Mouse (Mus musculus): ENCODE data around the gene Galnt9. TPM values are rescaled to one million over a fixed set of nuclear protein-coding genes. Genes with fewer than 3 reads are reported as not detected.

Galnt9 gene
- polyA plus RNA-seq, 1 experiment from 2014 or later: 0.30 TPM

- 55% methylated on average over 7 of the region's 7 CpGs for WGBS (ENCODE audit: missing documents)
- no peaks in the 10 kb centered on the region for H3K79me2 ChIP-seq (ENCODE audit: inconsistent target)
- no peak overlapping the region for H3K4me3 ChIP-seq (ENCODE audit: inconsistent target)
- no peak overlapping the region for H3K27ac ChIP-seq
- H3K36me3 ChIP-seq (ENCODE audit: inconsistent target): no peaks in the 10 kb centered on the region
These were observed 4.3 kb downstream of the Galnt9 start for GRCm38 (mm10) chr5:110548446-110548845.

GRCm38 (mm10) chr5:110550189-110550588 is 6.0 kb downstream of the Galnt9 start:
- no peak overlapping the region for H3K4me3 ChIP-seq (ENCODE audit: inconsistent target)
- H3K27ac ChIP-seq: no peak overlapping the region
- 69% methylated on average over 2 of the region's 2 CpGs for WGBS (ENCODE audit: missing documents)
- H3K36me3 ChIP-seq (ENCODE audit: inconsistent target): no peaks in the 10 kb centered on the region
- no peaks in the 10 kb centered on the region for H3K79me2 ChIP-seq (ENCODE audit: inconsistent target)

- Histone ChIP-seq H3K4me3 (ENCODE audit: inconsistent target) (no peak overlapping the region), H3K27ac (no peak overlapping the region), H3K36me3 (ENCODE audit: inconsistent target) (no peaks in the 10 kb centered on the region), H3K79me2 (ENCODE audit: inconsistent target) (no peaks in the 10 kb centered on the region)
- WGBS (ENCODE audit: missing documents): 23% methylated on average over 4 of the region's 4 CpGs
These were observed 6.7 kb downstream of the Galnt9 start for GRCm38 (mm10) chr5:110550841-110551240.

GRCm38 (mm10) chr5:110552005-110552404 is 7.8 kb downstream of the Galnt9 start:
- Histone ChIP-seq H3K79me2 (ENCODE audit: inconsistent target) (no peaks in the 10 kb centered on the region), H3K27ac (no peak overlapping the region), H3K4me3 (ENCODE audit: inconsistent target) (no peak overlapping the region), H3K36me3 (ENCODE audit: inconsistent target) (no peaks in the 10 kb centered on the region)
- WGBS (ENCODE audit: missing documents): 90% methylated on average over 3 of the region's 3 CpGs

GRCm38 (mm10) chr5:110553315-110553714 is 9.2 kb downstream of the Galnt9 start:
- Histone ChIP-seq H3K27ac (no peak overlapping the region), H3K4me3 (ENCODE audit: inconsistent target) (no peak overlapping the region), H3K79me2 (ENCODE audit: inconsistent target) (no peaks in the 10 kb centered on the region), H3K36me3 (ENCODE audit: inconsistent target) (no peaks in the 10 kb centered on the region)
- 71% methylated on average over 4 of the region's 4 CpGs for WGBS (ENCODE audit: missing documents)

- H3K4me3 ChIP-seq (ENCODE audit: inconsistent target): no peak overlapping the region
- H3K79me2 ChIP-seq (ENCODE audit: inconsistent target): no peaks in the 10 kb centered on the region
- 66% methylated on average over 2 of the region's 2 CpGs for WGBS (ENCODE audit: missing documents)
- no peak overlapping the region for H3K27ac ChIP-seq
- H3K36me3 ChIP-seq (ENCODE audit: inconsistent target): no peaks in the 10 kb centered on the region
These were observed 11.0 kb downstream of the Galnt9 start for GRCm38 (mm10) chr5:110555198-110555597.

GRCm38 (mm10) chr5:110558368-110558767 is 14.2 kb downstream of the Galnt9 start:
- Histone ChIP-seq H3K4me3 (ENCODE audit: inconsistent target) (no peak overlapping the region), H3K79me2 (ENCODE audit: inconsistent target) (no peaks in the 10 kb centered on the region), H3K27ac (no peak overlapping the region), H3K36me3 (ENCODE audit: inconsistent target) (no peaks in the 10 kb centered on the region)
- 16% methylated on average over 8 of the region's 8 CpGs for WGBS (ENCODE audit: missing documents)

- H3K36me3 ChIP-seq (ENCODE audit: inconsistent target): no peaks in the 10 kb centered on the region
- H3K27ac ChIP-seq: no peak overlapping the region
- WGBS (ENCODE audit: missing documents): 95% methylated on average over 8 of the region's 8 CpGs
- H3K4me3 ChIP-seq (ENCODE audit: inconsistent target): no peak overlapping the region
- H3K79me2 ChIP-seq (ENCODE audit: inconsistent target): no peaks in the 10 kb centered on the region
These were observed 15.5 kb downstream of the Galnt9 start for GRCm38 (mm10) chr5:110559679-110560078.

GRCm38 (mm10) chr5:110562741-110563326 is 18.7 kb downstream of the Galnt9 start:
- no peak overlapping the region for H3K4me3 ChIP-seq (ENCODE audit: inconsistent target)
- H3K79me2 ChIP-seq (ENCODE audit: inconsistent target): no peaks in the 10 kb centered on the region
- H3K27ac ChIP-seq: no peak overlapping the region
- no peaks in the 10 kb centered on the region for H3K36me3 ChIP-seq (ENCODE audit: inconsistent target)
- 82% methylated on average over 16 of the region's 16 CpGs for WGBS (ENCODE audit: missing documents)

GRCm38 (mm10) chr5:110564986-110565644 is 21.0 kb downstream of the Galnt9 start:
- WGBS (ENCODE audit: missing documents): 79% methylated on average over 4 of the region's 4 CpGs
- H3K27ac ChIP-seq: no peak overlapping the region
- no peak overlapping the region for H3K4me3 ChIP-seq (ENCODE audit: inconsistent target)
- no peaks in the 10 kb centered on the region for H3K36me3 ChIP-seq (ENCODE audit: inconsistent target)
- H3K79me2 ChIP-seq (ENCODE audit: inconsistent target): no peaks in the 10 kb centered on the region

- H3K36me3 ChIP-seq (ENCODE audit: inconsistent target): no peaks in the 10 kb centered on the region
- no peaks in the 10 kb centered on the region for H3K79me2 ChIP-seq (ENCODE audit: inconsistent target)
- WGBS (ENCODE audit: missing documents): 88% methylated on average over 2 of the region's 2 CpGs
- no peak overlapping the region for H3K4me3 ChIP-seq (ENCODE audit: inconsistent target)
- no peak overlapping the region for H3K27ac ChIP-seq
These were observed 23.4 kb downstream of the Galnt9 start for GRCm38 (mm10) chr5:110567547-110567946.

- 83% methylated on average over 6 of the region's 6 CpGs for WGBS (ENCODE audit: missing documents)
- no peaks in the 10 kb centered on the region for H3K36me3 ChIP-seq (ENCODE audit: inconsistent target)
- H3K27ac ChIP-seq: no peak overlapping the region
- no peaks in the 10 kb centered on the region for H3K79me2 ChIP-seq (ENCODE audit: inconsistent target)
- H3K4me3 ChIP-seq (ENCODE audit: inconsistent target): no peak overlapping the region
These were observed 30.7 kb downstream of the Galnt9 start for GRCm38 (mm10) chr5:110574888-110575287.

- no peak overlapping the region for H3K27ac ChIP-seq
- no peak overlapping the region for H3K4me3 ChIP-seq (ENCODE audit: inconsistent target)
- no peaks in the 10 kb centered on the region for H3K79me2 ChIP-seq (ENCODE audit: inconsistent target)
- 94% methylated on average over 4 of the region's 4 CpGs for WGBS (ENCODE audit: missing documents)
- H3K36me3 ChIP-seq (ENCODE audit: inconsistent target): no peaks in the 10 kb centered on the region
These were observed 35.1 kb downstream of the Galnt9 start for GRCm38 (mm10) chr5:110579296-110579695.

GRCm38 (mm10) chr5:110580569-110581239 is 36.5 kb downstream of the Galnt9 start:
- Histone ChIP-seq H3K27ac (no peak overlapping the region), H3K4me3 (ENCODE audit: inconsistent target) (no peak overlapping the region), H3K79me2 (ENCODE audit: inconsistent target) (no peaks in the 10 kb centered on the region), H3K36me3 (ENCODE audit: inconsistent target) (no peaks in the 10 kb centered on the region)
- WGBS (ENCODE audit: missing documents): 95% methylated on average over 17 of the region's 19 CpGs
